Mouse (Mus musculus) kidney, embryonic 16.5 days (tissue): Measurements from ENCODE around the gene Parp11. TPM values are rescaled to one million over a fixed set of nuclear protein-coding genes. Genes with fewer than 3 reads are reported as not detected.

ENCODE experiments used
- ATAC-seq: fragments of 200-750 bp; cut with Nextera tagmentation; 2 replicates; pipeline ENCODE4 v1.8.0; 2017; ENCODE audit warnings: moderate TSS enrichment; ENCODE audit not compliant: low FRiP score, low TSS enrichment
- H3K27ac ChIP-seq: fragments of 300-500 bp; sonication (generic); 2 replicates; pipeline ENCODE4 v1.5.1; 2014; ENCODE audit warnings: low read length
- H3K27me3 ChIP-seq: fragments of 300-500 bp; sonication (generic); 2 replicates; pipeline ENCODE4 v1.6.1; 2014; ENCODE audit warnings: low read length, control low read depth, mixed read lengths; ENCODE audit not compliant: insufficient read depth
- H3K36me3 ChIP-seq: fragments of 300-500 bp; sonication (generic); 2 replicates; pipeline ENCODE4 v1.6.1; 2014; ENCODE audit warnings: low read length, control low read depth, mixed read lengths; ENCODE audit not compliant: insufficient read depth
- H3K4me1 ChIP-seq: fragments of 300-500 bp; sonication (generic); 2 replicates; pipeline ENCODE4 v1.6.1; 2014; ENCODE audit warnings: low read length, control low read depth, mixed read lengths; ENCODE audit not compliant: insufficient read depth
- H3K4me2 ChIP-seq: fragments of 300-500 bp; sonication (generic); replicated peaks from 2 replicates; pipeline ENCODE4 v1.6.1; 2014; ENCODE audit warnings: low read depth, low read length
- H3K4me3 ChIP-seq: fragments of 300-500 bp; sonication (generic); 2 replicates; pipeline ENCODE4 v1.5.1; 2014; ENCODE audit warnings: mild to moderate bottlenecking, low read length
- H3K9ac ChIP-seq: fragments of 300-500 bp; sonication (generic); replicated peaks from 2 replicates; pipeline ENCODE4 v1.6.1; 2014; ENCODE audit warnings: low read length
- H3K9me3 ChIP-seq: fragments of 300-500 bp; sonication (generic); 2 replicates; pipeline ENCODE4 v1.6.1; 2016; ENCODE audit warnings: low read length, control low read depth
- WGBS: fragments of 180-500 bp; shearing (Covaris S2); extraction: QIAGEN DNeasy Blood & Tissue Kit; methylation state at CpG from one replicate; pipeline ENCODE4 v1.1.7; 2014; 5-methylcytosine and 5-hydroxymethylcytosine counted together
- polyA plus RNA-seq: library from polyadenylated mRNA; unstranded; fragments of >200 nt; fragmentation: Nextera tagmentation; extraction: Ambion mirVana; gene quantifications from 2 replicates; pipeline ENCODE4 v1.2.1, GENCODE M21; 2015

Parp11 gene
- polyA plus RNA-seq, 1 experiment from 2014 or later, result 23.9 TPM

DNA sequence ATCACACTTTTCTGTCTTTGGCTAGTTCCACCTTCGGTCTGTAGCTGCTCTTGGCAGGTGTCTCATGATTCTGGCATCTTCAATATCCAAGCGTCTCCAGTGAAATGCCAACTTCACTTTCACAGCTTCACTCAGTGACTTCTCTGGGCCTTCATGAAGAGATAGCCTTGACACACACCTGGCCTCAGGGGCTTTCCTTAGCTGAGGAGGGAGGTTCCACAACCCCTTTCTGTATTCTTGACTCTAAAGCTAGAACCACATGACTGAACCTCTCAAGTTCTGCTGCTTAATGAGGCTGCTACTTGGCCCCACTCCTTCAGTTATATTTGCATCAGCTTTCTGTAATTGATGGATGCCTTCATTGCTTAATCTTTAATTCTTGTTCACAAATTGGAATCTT lies 10.1 kb downstream of the Parp11 start:
- 94% methylated on average over 2 of the region's 2 CpGs for WGBS
- Histone ChIP-seq H3K36me3 (no peaks in the 10 kb centered on the region), H3K9me3 (no peaks in the 10 kb centered on the region), H3K4me3 (no peak overlapping the region), H3K4me1 (peaks cover 6% of the 10 kb centered on the region), H3K27ac (no peak overlapping the region), H3K9ac (no peak overlapping the region), H3K27me3 (no peaks in the 10 kb centered on the region), H3K4me2 (no peak overlapping the region)
- ATAC-seq, result no peak

DNA sequence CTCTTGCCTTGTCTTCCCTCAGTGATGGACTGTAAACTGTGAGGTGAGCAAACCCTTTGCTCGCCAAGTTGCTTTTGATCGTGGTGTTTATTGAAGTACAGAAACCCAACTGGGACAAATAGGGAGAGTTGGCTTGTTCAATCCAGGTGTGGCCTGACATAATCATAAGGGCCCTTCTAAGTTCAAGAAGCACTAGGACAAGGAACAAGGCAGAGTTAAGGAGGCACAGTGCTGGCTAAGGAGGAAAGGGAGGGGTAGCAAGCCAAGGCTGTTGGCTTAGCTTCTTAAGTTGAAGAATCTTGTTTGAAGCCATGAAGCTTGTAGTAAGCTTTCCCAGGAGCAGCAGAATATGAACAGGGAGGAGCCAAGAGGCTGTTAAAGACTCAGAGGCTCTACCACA lies 13.1 kb downstream of the Parp11 start:
- no peak overlapping the region for H3K4me2 ChIP-seq
- H3K36me3 ChIP-seq, result no peaks in the 10 kb centered on the region
- no peaks in the 10 kb centered on the region for H3K27me3 ChIP-seq
- no peak overlapping the region for H3K9ac ChIP-seq
- no peak overlapping the region for H3K4me3 ChIP-seq
- no peaks in the 10 kb centered on the region for H3K9me3 ChIP-seq
- no peak overlapping the region for H3K27ac ChIP-seq
- H3K4me1 ChIP-seq, result peaks cover 3% of the 10 kb centered on the region
- WGBS, result 95% methylated on average over 2 of the region's 2 CpGs
- ATAC-seq, result no peak

DNA sequence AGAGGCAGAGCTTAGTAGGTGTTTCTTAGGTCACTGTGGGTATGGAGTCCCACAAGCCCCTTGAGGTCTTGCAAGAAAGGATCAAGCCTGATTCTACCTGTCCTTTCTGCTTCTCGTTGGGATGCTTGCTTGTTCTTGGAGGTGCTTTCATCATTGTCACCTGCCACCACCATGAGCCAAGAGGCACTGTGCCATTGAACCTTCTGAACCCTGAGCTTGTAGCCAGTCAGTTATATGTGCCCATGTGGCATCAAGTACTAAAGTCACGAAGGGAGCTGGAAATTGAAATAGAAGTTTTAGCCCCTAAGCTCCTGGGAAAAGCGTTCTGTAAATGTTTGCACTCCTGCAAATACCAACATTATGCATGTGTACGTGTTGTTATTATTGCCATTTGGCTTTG lies 14.9 kb downstream of the Parp11 start:
- H3K27me3 ChIP-seq, result no peaks in the 10 kb centered on the region
- no peak overlapping the region for H3K9ac ChIP-seq
- H3K27ac ChIP-seq, result no peak overlapping the region
- 92% methylated on average over 4 of the region's 4 CpGs for WGBS
- no peak for ATAC-seq
- no peaks in the 10 kb centered on the region for H3K9me3 ChIP-seq
- no peak overlapping the region for H3K4me2 ChIP-seq
- H3K4me1 ChIP-seq, result no peaks in the 10 kb centered on the region
- no peaks in the 10 kb centered on the region for H3K36me3 ChIP-seq
- H3K4me3 ChIP-seq, result no peak overlapping the region

DNA sequence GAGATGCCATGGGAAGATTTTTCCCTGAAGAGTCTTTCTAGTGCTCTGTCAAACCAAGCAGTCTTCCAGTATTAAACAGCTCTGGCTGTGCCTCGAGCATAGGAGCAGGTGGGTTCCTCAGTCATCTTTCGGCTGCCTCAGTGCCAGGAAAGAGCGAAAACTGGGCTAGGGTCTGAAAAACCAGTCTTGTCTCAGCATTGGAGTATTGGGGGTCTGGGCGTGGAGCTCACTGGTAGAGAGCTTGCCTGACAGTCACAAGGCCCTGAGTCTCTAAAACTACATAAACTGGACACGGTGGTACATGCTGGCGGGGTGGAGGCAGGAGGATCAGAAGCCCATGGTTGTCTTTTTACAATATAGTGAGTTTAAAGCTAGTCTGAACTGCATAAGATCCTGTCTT lies 15.6 kb downstream of the Parp11 start:
- Histone ChIP-seq H3K4me2 (no peak overlapping the region), H3K9me3 (no peaks in the 10 kb centered on the region), H3K27me3 (no peaks in the 10 kb centered on the region), H3K9ac (no peak overlapping the region), H3K4me3 (no peak overlapping the region), H3K36me3 (no peaks in the 10 kb centered on the region), H3K4me1 (no peaks in the 10 kb centered on the region), H3K27ac (no peak overlapping the region)
- 92% methylated on average over 6 of the region's 6 CpGs for WGBS
- no peak for ATAC-seq

DNA sequence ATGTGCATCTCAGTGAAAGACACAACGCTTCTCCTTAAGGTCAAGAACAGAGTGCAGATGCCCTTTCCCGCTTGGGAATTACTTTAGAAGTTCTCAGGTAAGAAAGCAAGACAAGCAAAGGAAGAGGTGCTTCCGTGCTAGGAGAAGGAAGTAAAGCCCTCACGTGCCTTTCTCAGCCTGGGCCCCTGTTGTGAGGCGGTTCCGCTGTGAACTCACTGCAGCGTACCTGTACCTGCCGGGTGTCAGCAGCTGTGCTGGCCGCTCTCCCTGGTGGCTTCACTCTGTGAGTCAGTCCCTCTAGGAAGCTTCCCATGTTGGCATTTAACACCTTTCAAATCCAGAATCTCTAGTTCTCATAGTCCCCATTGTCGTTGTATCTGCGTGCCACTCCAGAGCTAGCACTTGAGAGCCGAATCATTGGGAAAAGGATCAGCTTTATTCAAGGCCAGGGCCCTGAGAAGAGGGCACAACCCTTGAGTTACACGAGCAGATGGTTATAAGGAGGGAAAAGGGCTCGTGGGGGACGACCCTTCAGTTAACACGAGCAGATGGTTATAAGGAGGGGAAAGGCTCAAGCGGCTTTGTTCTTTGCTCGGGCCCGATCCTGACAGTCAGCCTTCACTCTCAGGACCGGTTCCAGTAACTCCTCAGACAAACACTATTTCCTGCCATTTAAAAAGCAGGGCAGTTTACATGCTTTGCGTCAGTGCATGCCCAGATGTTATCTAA lies 16.8 kb downstream of the Parp11 start:
- H3K4me1 ChIP-seq, result no peaks in the 10 kb centered on the region
- ATAC-seq, result no peak
- no peak overlapping the region for H3K4me2 ChIP-seq
- no peaks in the 10 kb centered on the region for H3K9me3 ChIP-seq
- no peak overlapping the region for H3K4me3 ChIP-seq
- WGBS, result 50% methylated on average over 21 of the region's 21 CpGs
- H3K27ac ChIP-seq, result no peak overlapping the region
- H3K36me3 ChIP-seq, result no peaks in the 10 kb centered on the region
- no peak overlapping the region for H3K9ac ChIP-seq
- no peaks in the 10 kb centered on the region for H3K27me3 ChIP-seq

DNA sequence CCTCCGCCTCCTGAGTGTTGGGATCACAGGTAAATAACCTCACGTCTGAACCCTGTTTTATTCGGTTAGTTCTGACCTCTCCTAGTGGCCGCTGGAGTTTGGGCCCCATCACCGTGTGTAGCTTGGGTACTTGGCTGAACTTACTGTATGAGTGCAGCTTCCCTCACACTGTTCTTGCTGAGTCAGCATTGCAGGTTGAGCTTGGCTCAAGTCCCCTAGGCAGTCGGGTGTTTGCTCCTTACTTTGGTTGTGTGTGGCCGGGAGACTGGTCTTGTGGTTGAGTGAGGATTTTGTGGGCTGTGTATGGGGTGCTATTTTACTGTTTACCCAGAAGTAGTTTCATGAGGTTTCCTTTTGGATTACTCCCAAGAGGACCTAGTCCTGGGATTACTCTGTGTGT lies 17.9 kb downstream of the Parp11 start:
- Histone ChIP-seq H3K36me3 (no peaks in the 10 kb centered on the region), H3K27ac (no peak overlapping the region), H3K4me3 (no peak overlapping the region), H3K4me1 (no peaks in the 10 kb centered on the region), H3K9me3 (no peaks in the 10 kb centered on the region), H3K27me3 (no peaks in the 10 kb centered on the region), H3K9ac (no peak overlapping the region), H3K4me2 (no peak overlapping the region)
- 79% methylated on average over 7 of the region's 7 CpGs for WGBS
- ATAC-seq, result no peak

DNA sequence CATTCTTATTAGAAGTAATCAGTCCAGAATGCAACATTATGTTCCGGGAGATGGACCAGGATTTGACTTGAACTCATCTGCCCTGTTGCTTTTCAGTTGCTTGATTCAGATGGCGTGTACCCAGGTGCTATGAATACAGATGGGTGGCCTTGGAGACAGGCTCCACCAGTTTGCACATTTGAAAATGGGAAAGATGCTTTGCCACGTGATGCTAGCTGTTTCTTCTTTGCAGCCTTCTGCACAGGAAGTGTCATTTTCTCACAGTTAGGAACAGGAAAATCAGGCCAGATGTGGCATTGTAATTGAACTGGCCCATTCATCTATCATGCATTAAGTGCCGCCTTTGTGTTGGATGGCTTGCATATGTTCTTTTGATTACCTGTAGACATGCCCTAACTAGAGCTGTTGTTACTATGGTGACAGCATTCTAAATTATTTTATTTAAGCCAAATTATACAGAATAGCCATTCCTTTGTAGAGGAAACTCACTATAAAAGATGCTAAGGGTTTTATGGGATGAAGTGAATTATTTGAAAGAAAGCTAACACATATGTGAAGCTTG lies 20.2 kb downstream of the Parp11 start:
- no peak for ATAC-seq
- H3K9me3 ChIP-seq, result no peaks in the 10 kb centered on the region
- 69% methylated on average over 4 of the region's 4 CpGs for WGBS
- no peak overlapping the region for H3K27ac ChIP-seq
- H3K27me3 ChIP-seq, result no peaks in the 10 kb centered on the region
- H3K4me2 ChIP-seq, result no peak overlapping the region
- 0 out of 2 replicates have a peak, but pooled peaks cover 8% of the 10 kb centered on the region for H3K36me3 ChIP-seq
- no peaks in the 10 kb centered on the region for H3K4me1 ChIP-seq
- no peak overlapping the region for H3K9ac ChIP-seq
- H3K4me3 ChIP-seq, result no peak overlapping the region

DNA sequence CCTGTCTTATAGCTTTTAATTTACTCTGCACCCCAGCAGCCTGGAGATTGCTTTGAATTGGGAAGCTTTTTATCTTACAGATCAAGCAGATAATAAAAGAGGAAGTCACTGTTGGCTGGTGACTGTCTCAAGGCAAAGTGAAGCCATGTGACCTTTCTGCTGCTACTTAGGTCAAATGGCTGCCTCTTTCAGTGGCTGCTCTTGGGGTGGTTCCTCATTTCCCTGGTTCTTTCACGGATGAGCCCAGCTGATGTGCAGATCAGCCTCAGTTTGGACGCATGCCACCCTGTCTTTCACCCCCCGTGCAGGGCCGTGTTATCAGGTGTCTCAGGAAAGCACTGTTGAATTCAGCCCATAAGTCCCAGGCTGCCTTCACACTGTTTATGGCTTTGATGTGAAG lies 25.4 kb downstream of the Parp11 start:
- Histone ChIP-seq H3K4me1 (no peaks in the 10 kb centered on the region), H3K4me2 (no peak overlapping the region), H3K27me3 (no peaks in the 10 kb centered on the region), H3K9me3 (no peaks in the 10 kb centered on the region), H3K27ac (no peak overlapping the region), H3K4me3 (no peak overlapping the region), H3K36me3 (peaks cover 11% of the 10 kb centered on the region; the same call in 1 of the 2 replicates), H3K9ac (no peak overlapping the region)
- 59% methylated on average over 4 of the region's 4 CpGs for WGBS
- no peak for ATAC-seq

DNA sequence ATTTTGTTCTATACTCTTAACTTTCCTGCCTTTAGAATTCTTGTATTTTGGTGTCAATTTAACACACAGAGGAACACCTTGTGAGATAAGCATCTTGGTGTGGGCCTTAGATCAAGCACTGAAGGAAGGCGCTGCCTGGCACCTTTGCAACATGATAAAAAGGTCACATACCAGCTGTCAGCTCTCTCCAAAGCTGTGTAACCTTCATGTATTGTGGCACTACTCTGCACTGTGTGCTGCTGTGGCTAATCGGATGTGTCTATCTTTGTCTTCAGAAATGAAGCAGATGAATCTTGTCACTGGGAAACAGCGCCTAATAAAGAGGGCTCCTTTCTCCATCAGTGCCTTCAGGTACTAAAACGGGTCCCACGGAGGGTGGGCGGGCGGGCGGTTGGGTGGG lies 27.3 kb downstream of the Parp11 start:
- Histone ChIP-seq H3K36me3 (peaks cover 13% of the 10 kb centered on the region), H3K4me2 (no peak overlapping the region), H3K4me1 (no peaks in the 10 kb centered on the region), H3K9ac (no peak overlapping the region), H3K27me3 (no peaks in the 10 kb centered on the region), H3K4me3 (no peak overlapping the region), H3K27ac (no peak overlapping the region), H3K9me3 (no peaks in the 10 kb centered on the region)
- no peak for ATAC-seq
- 80% methylated on average over 8 of the region's 8 CpGs for WGBS

DNA sequence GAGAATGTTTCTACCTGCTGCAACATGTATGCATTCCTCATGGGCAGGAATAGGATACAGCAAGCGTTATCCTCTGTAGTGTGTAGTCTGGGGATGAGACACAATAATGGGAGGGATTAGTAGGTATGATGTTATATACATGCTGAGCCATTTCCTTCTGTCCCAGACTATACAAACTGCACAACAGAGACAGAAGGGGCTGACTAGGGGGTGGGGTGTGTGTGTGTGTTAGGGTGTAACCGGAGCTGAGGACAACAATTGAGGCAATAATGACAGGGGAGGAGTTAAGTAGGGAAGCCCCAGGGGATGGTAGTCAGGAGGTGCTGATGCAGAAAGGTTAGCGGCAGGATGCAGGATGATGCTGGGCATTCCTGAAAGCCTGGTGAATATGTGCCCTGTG lies 28.6 kb downstream of the Parp11 start:
- 37% methylated on average over 3 of the region's 3 CpGs for WGBS

More for the DNA sequence above, 28.6 kb downstream of the Parp11 start:
- Histone ChIP-seq H3K27ac (no peak overlapping the region), H3K9me3 (no peaks in the 10 kb centered on the region), H3K36me3 (peaks cover 13% of the 10 kb centered on the region), H3K4me3 (no peak overlapping the region), H3K4me1 (no peaks in the 10 kb centered on the region), H3K27me3 (no peaks in the 10 kb centered on the region), H3K4me2 (no peak overlapping the region), H3K9ac (no peak overlapping the region)
- no peak for ATAC-seq
